Mouse (Mus musculus): ENCODE data around the gene Uhrf1.

GRCm38 (mm10) chr17:56282802-56283201 is 20.3 kb upstream of the Uhrf1 start:
- TF ChIP-seq CTCF (IDR thresholded peaks at IDR 0.05; ENCODE audit: low read depth, low read length) (no peak), POLR2A (IDR thresholded peaks at IDR 0.05; ENCODE audit: borderline replicate concordance, low read depth, low read length) (no peak)
